Mouse (Mus musculus) liver, adult (tissue): ENCODE measurements around the gene Eif4b.

Experiments
- GATA4 ChIP-seq: IDR thresholded peaks from 2 replicates; pipeline ENCODE4 v1.6.1; 2014; ENCODE audit warnings: mild to moderate bottlenecking, low read length; ENCODE audit not compliant: insufficient replicate concordance

Gene Eif4b

DNA sequence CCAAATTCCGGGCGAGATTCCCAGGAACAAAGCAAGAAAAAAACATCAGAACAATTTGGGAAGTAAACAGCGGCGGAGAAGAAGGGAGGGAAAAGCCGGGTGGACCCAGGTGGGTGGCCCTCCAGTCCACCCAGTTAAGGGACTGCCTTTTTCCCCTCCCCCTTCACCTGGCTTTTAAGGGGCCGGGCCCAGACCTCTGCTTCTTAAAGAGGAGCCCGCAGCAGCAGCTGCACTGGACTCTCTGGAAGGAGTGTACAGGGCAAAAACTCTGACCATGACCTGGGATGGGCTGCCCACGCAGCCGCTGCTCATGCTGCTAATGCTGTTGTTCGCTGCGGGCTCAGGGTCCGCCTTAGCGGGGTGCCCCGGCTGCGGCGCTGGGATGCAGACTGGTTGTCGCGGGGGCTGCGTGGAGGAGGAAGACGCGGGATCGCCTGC, 70.7 kb downstream of the Eif4b start, which contains the start of gene Igfbp6:
Gene Igfbp6 (plus strand): TSS at position 89 of the 438 bp plus-strand sequence.
- TF ChIP-seq GATA4: no peak

DNA sequence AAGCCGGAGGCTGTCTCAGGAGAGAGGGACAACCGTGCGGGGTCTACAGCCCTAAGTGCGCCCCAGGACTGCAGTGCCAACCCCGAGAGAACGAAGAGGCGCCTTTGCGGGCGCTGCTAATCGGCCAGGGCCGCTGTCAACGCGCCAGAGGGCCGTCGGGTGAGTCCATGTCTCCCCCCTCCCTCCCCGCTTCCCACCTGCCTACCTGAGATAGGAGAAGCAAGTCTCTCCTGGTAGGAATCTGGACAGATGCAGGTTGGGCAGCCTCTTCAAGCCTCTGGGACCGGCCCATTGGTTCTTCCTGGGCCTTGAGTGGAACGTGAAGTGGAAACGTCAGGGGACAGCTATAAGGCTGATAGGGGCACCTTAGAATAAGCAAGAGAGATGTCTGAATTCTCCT, 71.2 kb downstream of the Eif4b start:
- no peak for TF ChIP-seq GATA4

DNA sequence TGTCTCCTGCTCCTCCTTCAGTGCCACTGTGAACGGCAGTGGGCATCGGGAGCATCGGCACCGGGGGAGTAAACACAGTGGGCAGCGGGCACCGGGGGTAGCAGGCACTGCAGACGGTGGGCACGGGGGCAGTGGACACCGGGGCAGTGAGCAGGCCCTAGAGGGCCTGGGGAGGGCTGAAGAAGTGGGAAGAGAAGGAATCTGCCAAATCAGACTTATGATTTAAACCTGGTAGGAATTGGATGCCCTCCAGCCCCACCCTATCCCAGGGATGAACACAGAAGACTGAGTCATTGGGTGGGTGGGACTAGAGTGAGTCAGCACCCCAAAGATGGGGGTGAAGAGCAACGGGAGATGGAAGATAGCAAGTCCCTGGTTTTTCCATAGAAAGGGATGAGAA, 71.8 kb downstream of the Eif4b start:
- no peak for TF ChIP-seq GATA4

DNA sequence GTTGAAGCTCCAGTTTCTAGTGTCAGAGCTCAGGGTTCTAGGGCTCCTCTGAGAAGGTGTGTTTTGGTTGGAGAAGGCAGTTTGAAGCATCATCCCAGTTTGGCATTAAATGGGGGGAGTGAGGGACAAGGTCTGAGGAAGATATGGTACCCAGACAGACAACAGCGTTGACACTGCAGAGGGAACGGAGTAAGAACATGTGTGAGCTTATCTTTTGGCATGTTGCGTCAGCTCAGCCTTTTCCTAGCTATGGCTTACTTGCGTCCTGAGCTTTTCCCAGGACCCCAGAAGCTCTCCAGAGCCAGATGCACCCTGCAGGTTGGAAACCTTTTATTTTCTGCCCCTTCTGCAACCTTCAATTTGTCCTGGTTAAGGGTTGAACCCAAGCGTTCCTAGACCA, 72.5 kb downstream of the Eif4b start:
- TF ChIP-seq GATA4: no peak
